Mouse (Mus musculus) heart, embryonic 14.5 days (tissue): ENCODE data around the gene Enpep. TPM values are rescaled to one million over a fixed set of nuclear protein-coding genes. Genes with fewer than 3 reads are reported as not detected.
A peak's percentile ranks its signal among the peaks of the same experiment; 100 is the strongest.

Source experiments
- ATAC-seq: fragments of 200-750 bp; cut with Nextera tagmentation; 2 replicates; pipeline ENCODE4 v1.8.0; 2017; ENCODE audit warnings: low read depth, moderate TSS enrichment; ENCODE audit not compliant: insufficient number of reproducible peaks, insufficient read depth, low FRiP score
- H3K27ac ChIP-seq, 2 experiments: fragments of 200-500 bp in 1 of 2; fragments of 300-500 bp in 1 of 2; sonication (generic) in 1 of 2; replicated peaks in 1 of 2; 2 replicates each; pipeline ENCODE4 v1.5.1; 2012 to 2014; ENCODE audit warnings: low read depth in 2 of 2, low read length in 2 of 2, control low read depth in 1 of 2, mild to moderate bottlenecking in 1 of 2, mixed read lengths in 1 of 2; ENCODE audit not compliant: control insufficient read depth in 1 of 2, insufficient read depth in 1 of 2
- H3K27me3 ChIP-seq: fragments of 300-500 bp; sonication (generic); 2 replicates; pipeline ENCODE4 v1.6.1; 2014; ENCODE audit warnings: mild to moderate bottlenecking, low read length, control low read depth; ENCODE audit not compliant: control insufficient read depth, insufficient read depth
- H3K36me3 ChIP-seq: fragments of 300-500 bp; sonication (generic); 2 replicates; pipeline ENCODE4 v1.6.1; 2014; ENCODE audit warnings: mild to moderate bottlenecking, control low read depth, low read length, mixed read lengths; ENCODE audit not compliant: control insufficient read depth, insufficient read depth
- H3K4me1 ChIP-seq, 2 experiments: fragments of 200-500 bp in 1 of 2; fragments of 300-500 bp in 1 of 2; sonication (generic) in 1 of 2; 2 replicates each; pipeline ENCODE4 v1.6.1; 2012 to 2014; ENCODE audit warnings: low read length in 2 of 2, control low read depth in 1 of 2, mixed read lengths in 1 of 2; ENCODE audit not compliant: control insufficient read depth in 2 of 2, insufficient read depth in 2 of 2
- H3K4me2 ChIP-seq: fragments of 300-500 bp; sonication (generic); 2 replicates; pipeline ENCODE4 v1.6.1; 2014; ENCODE audit warnings: mild to moderate bottlenecking, low read length
- H3K4me3 ChIP-seq, 2 experiments: fragments of 200-500 bp in 1 of 2; fragments of 300-500 bp in 1 of 2; sonication (generic) in 1 of 2; 2 replicates each; pipeline ENCODE4 v1.5.1; 2012 to 2014; ENCODE audit warnings: low read length in 2 of 2, mild to moderate bottlenecking in 2 of 2, control low read depth in 1 of 2, low read depth in 1 of 2, moderate library complexity in 1 of 2; ENCODE audit not compliant: control insufficient read depth in 1 of 2, insufficient read depth in 1 of 2
- H3K9ac ChIP-seq: fragments of 300-500 bp; sonication (generic); 2 replicates; pipeline ENCODE4 v1.6.1; 2014; ENCODE audit warnings: mild to moderate bottlenecking, low read length
- H3K9me3 ChIP-seq: fragments of 300-500 bp; sonication (generic); 2 replicates; pipeline ENCODE4 v1.6.1; 2016; ENCODE audit warnings: low read length, control low read depth; ENCODE audit not compliant: control insufficient read depth
- WGBS: fragments of 180-500 bp; shearing (Covaris S2); extraction: QIAGEN DNeasy Blood & Tissue Kit; methylation state at CpG from one replicate; pipeline ENCODE4 v1.1.7; 2014; 5-methylcytosine and 5-hydroxymethylcytosine counted together
- polyA plus RNA-seq: library from polyadenylated mRNA; unstranded; fragments of >200 nt; fragmentation: Nextera tagmentation; extraction: Ambion mirVana; gene quantifications from 2 replicates; pipeline ENCODE4 v1.2.1, GENCODE M21; 2014

The Enpep gene
- 18.5 and 20.2 TPM in 2 replicates for polyA plus RNA-seq

- Histone ChIP-seq H3K4me2 (peak within 1 kb of the TSS; percentile 63), H3K27ac (peak within 1 kb of the TSS; percentile 51 to 61), H3K9ac (peak within 1 kb of the TSS; percentile 63), H3K27me3 (no peaks in the 10 kb centered on the region), H3K9me3 (no peaks in the 10 kb centered on the region), H3K4me1 (peaks cover 11 to 23% of the 10 kb centered on the region in 2 experiments), H3K36me3 (no peaks in the 10 kb centered on the region), H3K4me3 (peak within 1 kb of the TSS; percentile 41 to 54)
- 10% methylated on average over 13 of the region's 13 CpGs for WGBS
- ATAC-seq, result peak; percentile 70; the same call in 1 of the 2 replicates
Observed at GRCm38 (mm10) chr3:129332586-129332985, at the start of gene Enpep. TSS of gene Enpep (minus strand) at chr3:129332720.

GRCm38 (mm10) chr3:129379109-129379508, 46.6 kb upstream of the Enpep start:
- no peak for ATAC-seq
- WGBS, result 84% methylated on average over 3 of the region's 3 CpGs
- H3K27me3 ChIP-seq, result no peaks in the 10 kb centered on the region

DNA sequence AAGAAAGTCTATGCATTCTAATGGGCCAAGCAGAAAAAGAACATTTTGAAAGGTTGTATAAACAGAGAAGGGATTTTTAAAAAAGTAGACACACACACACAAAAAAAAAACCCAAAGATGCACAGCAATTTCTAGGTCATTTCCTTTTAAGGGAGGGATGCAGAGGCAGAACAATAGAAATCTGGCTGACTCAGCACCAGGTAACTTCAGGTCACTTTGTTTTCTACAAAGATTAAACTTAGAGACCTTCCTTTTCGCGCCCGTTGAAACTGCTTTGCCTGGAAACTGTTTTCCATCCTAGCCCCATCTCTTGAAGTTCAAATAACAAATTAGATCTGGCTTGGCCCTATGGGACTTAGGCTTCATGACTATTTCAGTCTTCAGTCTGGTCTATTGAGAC, 42.6 kb upstream of the Enpep start:
- Histone ChIP-seq H3K9me3 (no peaks in the 10 kb centered on the region), H3K36me3 (no peaks in the 10 kb centered on the region), H3K27me3 (no peaks in the 10 kb centered on the region), H3K27ac (no peak overlapping the region), H3K4me3 (no peak overlapping the region), H3K4me1 (no peaks in the 10 kb centered on the region), H3K4me2 (no peak overlapping the region), H3K9ac (no peak overlapping the region)
- 84% methylated on average over 3 of the region's 3 CpGs for WGBS
- ATAC-seq, result no peak

More at GRCm38 (mm10) chr3:129379109-129379508, 46.6 kb upstream of the Enpep start:
- Histone ChIP-seq H3K9ac (no peak overlapping the region), H3K4me3 (no peak overlapping the region), H3K27ac (no peak overlapping the region), H3K4me1 (no peaks in the 10 kb centered on the region), H3K9me3 (no peaks in the 10 kb centered on the region), H3K4me2 (no peak overlapping the region), H3K36me3 (no peaks in the 10 kb centered on the region)

GRCm38 (mm10) chr3:129373108-129373507, 40.6 kb upstream of the Enpep start:
- no peak overlapping the region for H3K4me3 ChIP-seq

DNA sequence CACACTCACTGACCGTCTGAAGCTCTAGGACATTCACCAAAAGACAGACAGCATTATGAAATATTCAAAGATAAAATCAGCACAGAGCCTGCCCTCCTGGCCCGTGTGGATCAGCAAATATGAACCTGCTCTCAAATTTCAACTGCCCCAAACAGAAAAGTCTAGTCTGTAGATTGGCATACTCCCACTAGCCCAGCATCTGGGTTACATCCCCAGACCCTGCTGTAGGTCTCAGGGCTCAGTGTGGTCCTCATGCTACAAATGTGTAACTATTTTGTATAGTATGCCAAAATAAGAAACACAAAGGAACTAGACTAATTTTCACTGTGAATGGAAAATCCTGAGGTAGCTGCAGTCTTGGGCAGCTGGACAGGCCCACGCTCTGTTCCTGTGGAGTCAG, 37.0 kb upstream of the Enpep start:
- H3K9me3 ChIP-seq, result peaks cover 4% of the 10 kb centered on the region; the same call in 1 of the 2 replicates
- no peak overlapping the region for H3K27ac ChIP-seq
- H3K4me1 ChIP-seq, result no peaks in the 10 kb centered on the region
- 78% methylated on average over 3 of the region's 3 CpGs for WGBS
- no peak overlapping the region for H3K4me3 ChIP-seq
- H3K36me3 ChIP-seq, result no peaks in the 10 kb centered on the region
- H3K4me2 ChIP-seq, result no peak overlapping the region
- no peaks in the 10 kb centered on the region for H3K27me3 ChIP-seq
- H3K9ac ChIP-seq, result no peak overlapping the region
- no peak for ATAC-seq

More at GRCm38 (mm10) chr3:129373108-129373507, 40.6 kb upstream of the Enpep start:
- H3K9me3 ChIP-seq, result no peaks in the 10 kb centered on the region
- no peaks in the 10 kb centered on the region for H3K27me3 ChIP-seq
- no peaks in the 10 kb centered on the region for H3K36me3 ChIP-seq
- no peak overlapping the region for H3K27ac ChIP-seq
- no peaks in the 10 kb centered on the region for H3K4me1 ChIP-seq
- H3K9ac ChIP-seq, result no peak overlapping the region
- no peak overlapping the region for H3K4me2 ChIP-seq
- 29% methylated on average over 2 of the region's 2 CpGs for WGBS
- ATAC-seq, result no peak

DNA sequence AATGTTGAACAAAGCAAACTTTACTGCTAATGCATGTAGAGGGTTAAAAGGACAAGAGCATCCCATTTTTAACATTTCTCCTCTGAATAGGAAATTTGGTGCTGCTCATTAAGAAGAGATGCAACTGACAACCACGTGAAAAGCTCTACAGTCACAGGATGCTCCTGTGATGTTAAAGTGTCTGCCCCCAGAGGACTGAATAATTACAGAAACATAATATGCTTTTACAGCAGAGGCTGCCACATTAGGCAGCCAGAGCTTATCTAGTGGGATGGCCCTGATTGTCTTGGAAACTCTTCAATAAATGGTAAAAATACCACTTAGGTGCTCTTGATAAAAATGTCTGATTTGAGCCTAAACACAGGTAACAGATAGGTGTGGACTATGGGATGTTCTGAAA, 33.4 kb upstream of the Enpep start:
- no peak overlapping the region for H3K4me3 ChIP-seq
- H3K4me1 ChIP-seq, result no peaks in the 10 kb centered on the region
- H3K36me3 ChIP-seq, result no peaks in the 10 kb centered on the region
- WGBS, result 64% methylated on average over 1 of the region's 1 CpGs
- ATAC-seq, result no peak
- H3K9ac ChIP-seq, result no peak overlapping the region
- H3K27me3 ChIP-seq, result no peaks in the 10 kb centered on the region
- no peak overlapping the region for H3K4me2 ChIP-seq
- H3K9me3 ChIP-seq, result peaks cover 4% of the 10 kb centered on the region; the same call in 1 of the 2 replicates
- no peak overlapping the region for H3K27ac ChIP-seq

- Histone ChIP-seq H3K27me3 (no peaks in the 10 kb centered on the region), H3K4me3 (no peak overlapping the region), H3K9ac (no peak overlapping the region), H3K9me3 (peaks cover 4% of the 10 kb centered on the region; the same call in 1 of the 2 replicates), H3K36me3 (no peaks in the 10 kb centered on the region), H3K4me1 (no peaks in the 10 kb centered on the region), H3K4me2 (no peak overlapping the region), H3K27ac (no peak overlapping the region)
- WGBS, result 72% methylated on average over 2 of the region's 2 CpGs
- no peak for ATAC-seq
Observed at GRCm38 (mm10) chr3:129364818-129365390, 32.4 kb upstream of the Enpep start.

DNA sequence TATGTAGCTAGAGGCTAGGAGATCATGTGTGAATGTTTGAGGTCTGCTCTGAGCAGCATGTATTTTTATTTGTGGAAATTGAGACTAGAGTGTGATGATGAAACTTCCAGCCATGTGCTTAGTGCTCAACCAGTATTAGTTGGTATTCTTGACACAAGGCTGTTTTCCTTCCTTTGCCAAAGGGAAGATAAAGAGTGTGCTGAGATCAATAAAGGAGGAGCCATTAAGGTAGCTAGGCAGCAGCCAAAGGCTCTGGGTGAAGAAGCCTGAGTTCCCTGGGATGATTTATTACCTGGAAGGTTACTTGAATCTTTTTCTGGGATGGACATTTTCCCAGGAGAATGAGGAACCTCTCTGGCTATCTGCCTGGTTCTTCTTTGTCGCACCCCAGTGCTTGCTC, 30.9 kb upstream of the Enpep start:
- H3K27me3 ChIP-seq, result no peaks in the 10 kb centered on the region
- H3K4me1 ChIP-seq, result no peaks in the 10 kb centered on the region
- WGBS, result 92% methylated on average over 1 of the region's 1 CpGs
- no peak for ATAC-seq
- H3K4me3 ChIP-seq, result no peak overlapping the region
- peaks cover 4% of the 10 kb centered on the region; the same call in 1 of the 2 replicates for H3K9me3 ChIP-seq
- no peak overlapping the region for H3K27ac ChIP-seq
- H3K36me3 ChIP-seq, result no peaks in the 10 kb centered on the region
- H3K4me2 ChIP-seq, result no peak overlapping the region
- H3K9ac ChIP-seq, result no peak overlapping the region
